ENCODE assay signal across 11 mouse cellular contexts in genomic region chr7:25203624-25204023, GRCm38 (mm10).
"Had no signal": no experiment of that assay in that cellular context is flagged by ENCODE, and none has a peak within 500 bp of the region (broad histone marks: within the 10 kb centered on the region; RNA-seq: fewer than 3 reads in every experiment).

No protein-coding gene starts in this region.

- H3K4me3 ChIP-seq: liver, embryonic 15.5 days; midbrain, embryonic 15.5 days; neural tube, embryonic 12.5 days had no signal

- H3K9me3 ChIP-seq: liver, embryonic 15.5 days; midbrain, embryonic 15.5 days; neural tube, embryonic 12.5 days had no signal

- H3K9ac ChIP-seq: liver, embryonic 15.5 days; midbrain, embryonic 15.5 days; neural tube, embryonic 12.5 days had no signal

- H3K4me1 ChIP-seq: midbrain, embryonic 15.5 days; neural tube, embryonic 12.5 days had no signal

- H3K27ac ChIP-seq: liver, embryonic 15.5 days; midbrain, embryonic 15.5 days; neural tube, embryonic 12.5 days had no signal

- H3K27me3 ChIP-seq: liver, embryonic 15.5 days; midbrain, embryonic 15.5 days; neural tube, embryonic 12.5 days had no signal

- DNase-seq: kidney, adult 11 months; kidney, postnatal 14 days; left cerebral cortex, postnatal 4 days; lung, adult 2 months; lung, postnatal 36 days; right cerebral cortex, postnatal 4 days; spleen, adult 18-20 months; thymus, postnatal 4 days had no signal
